Mouse (Mus musculus) lung, embryonic 15.5 days (tissue): ENCODE results near the gene Sgk2. TPM values are rescaled to one million over a fixed set of nuclear protein-coding genes. Genes with fewer than 3 reads are reported as not detected.
A peak's percentile ranks its signal among the peaks of the same experiment; 100 is the strongest.

Source experiments
- ATAC-seq: fragments of 200-750 bp; cut with Nextera tagmentation; 2 replicates; pipeline ENCODE4 v1.8.0; 2017; ENCODE audit warnings: moderate number of reproducible peaks, borderline replicate concordance; ENCODE audit not compliant: low FRiP score, low TSS enrichment; ENCODE audit errors: extremely low read depth
- H3K27ac ChIP-seq: fragments of 300-500 bp; sonication (generic); 2 replicates; pipeline ENCODE4 v1.5.1; 2015; ENCODE audit warnings: moderate library complexity, mild to moderate bottlenecking, inconsistent platforms
- H3K27me3 ChIP-seq: fragments of 300-500 bp; sonication (generic); 2 replicates; pipeline ENCODE4 v1.6.1; 2015; ENCODE audit warnings: inconsistent platforms
- H3K36me3 ChIP-seq: fragments of 300-500 bp; sonication (generic); 2 replicates; pipeline ENCODE4 v1.6.1; 2015; ENCODE audit warnings: inconsistent platforms
- H3K4me1 ChIP-seq: fragments of 300-500 bp; sonication (generic); 2 replicates; pipeline ENCODE4 v1.6.1; 2015; ENCODE audit warnings: inconsistent platforms
- H3K4me2 ChIP-seq: fragments of 300-500 bp; sonication (generic); 2 replicates; pipeline ENCODE4 v1.6.1; 2015; ENCODE audit warnings: inconsistent platforms, mild to moderate bottlenecking, moderate library complexity
- H3K4me3 ChIP-seq: fragments of 300-500 bp; sonication (generic); 2 replicates; pipeline ENCODE4 v1.5.1; 2015; ENCODE audit warnings: mild to moderate bottlenecking, inconsistent platforms
- H3K9ac ChIP-seq: fragments of 300-500 bp; sonication (generic); 2 replicates; pipeline ENCODE4 v1.6.1; 2015; ENCODE audit warnings: inconsistent platforms
- H3K9me3 ChIP-seq: fragments of 300-500 bp; sonication (generic); 2 replicates; pipeline ENCODE4 v1.6.1; 2016; ENCODE audit warnings: inconsistent platforms
- WGBS: fragments of 180-500 bp; shearing (Covaris S2); methylation state at CpG from one replicate; pipeline ENCODE4 v1.1.7; 2015; 5-methylcytosine and 5-hydroxymethylcytosine counted together
- polyA plus RNA-seq: library from polyadenylated mRNA; unstranded; fragments of >200 nt; fragmentation: Nextera tagmentation; extraction: Ambion mirVana; gene quantifications from 2 replicates; pipeline ENCODE4 v1.2.1, GENCODE M21; 2015

Gene Sgk2
- polyA plus RNA-seq, result not detected in 2 replicates

DNA sequence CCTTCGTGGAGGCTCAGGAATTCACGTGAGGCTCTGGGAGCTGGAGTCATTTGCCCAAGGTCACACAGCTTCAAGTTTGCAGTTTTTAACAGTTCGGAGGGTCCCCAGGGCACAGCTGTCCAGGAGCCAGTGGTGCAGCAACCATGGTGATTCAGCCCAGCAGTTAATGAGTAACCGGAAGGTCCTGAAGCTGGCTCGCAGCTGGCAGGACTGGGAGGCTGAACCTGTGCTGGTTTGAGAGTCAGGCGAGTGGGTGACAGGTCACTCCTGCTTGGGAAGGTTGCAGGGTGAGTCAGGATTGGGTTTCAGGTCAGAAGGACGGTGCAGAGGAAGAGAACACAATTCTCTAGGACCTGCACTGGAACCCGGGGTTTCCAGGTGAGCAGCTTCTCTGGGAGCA lies at the start of gene Sgk2:
TSS of gene Sgk2 (plus strand) at position 113 of the 400 bp plus-strand sequence.
- no peak within 1 kb of the TSS for H3K27ac ChIP-seq

DNA sequence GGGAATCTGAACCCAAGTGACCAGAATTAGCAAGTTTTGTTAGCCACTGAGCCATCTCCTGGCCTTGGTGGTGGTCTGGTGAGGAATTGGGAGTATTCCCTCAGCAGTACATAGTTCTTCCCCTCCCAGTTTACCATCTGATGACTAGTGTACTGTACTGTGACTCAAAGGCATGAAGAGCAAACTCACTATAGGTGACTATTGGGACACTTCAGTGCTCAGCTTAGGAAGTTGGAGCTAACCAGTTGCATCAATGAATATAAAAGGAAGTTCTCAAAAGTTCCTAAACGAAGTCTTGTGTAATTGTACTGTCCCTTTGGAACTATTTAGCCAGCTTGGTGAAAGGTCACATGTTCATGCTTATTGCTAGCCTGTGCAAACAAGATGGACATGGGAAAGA lies 47.6 kb upstream of the Sgk2 start:
- no peak overlapping the region for H3K4me2 ChIP-seq
- no peak for ATAC-seq
- peaks cover 58% of the 10 kb centered on the region for H3K36me3 ChIP-seq
- H3K27ac ChIP-seq, result no peak overlapping the region
- 64% methylated on average over 1 of the region's 1 CpGs for WGBS
- no peak overlapping the region for H3K4me3 ChIP-seq
- no peak overlapping the region for H3K9ac ChIP-seq
- H3K4me1 ChIP-seq, result peaks cover 8% of the 10 kb centered on the region
- H3K27me3 ChIP-seq, result peaks cover 22% of the 10 kb centered on the region
- no peaks in the 10 kb centered on the region for H3K9me3 ChIP-seq

More for the DNA sequence above, at the start of gene Sgk2:
- no peak within 1 kb of the TSS for H3K4me2 ChIP-seq
- H3K36me3 ChIP-seq, result no peaks in the 10 kb centered on the region
- no peak within 1 kb of the TSS for H3K4me3 ChIP-seq
- H3K9ac ChIP-seq, result no peak within 1 kb of the TSS
- no peaks in the 10 kb centered on the region; the same call in 1 of the 2 replicates for H3K4me1 ChIP-seq
- no peaks in the 10 kb centered on the region; the same call in 1 of the 2 replicates for H3K27me3 ChIP-seq
- WGBS, result 44% methylated on average over 8 of the region's 8 CpGs
- ATAC-seq, result no peak
- H3K9me3 ChIP-seq, result no peaks in the 10 kb centered on the region

DNA sequence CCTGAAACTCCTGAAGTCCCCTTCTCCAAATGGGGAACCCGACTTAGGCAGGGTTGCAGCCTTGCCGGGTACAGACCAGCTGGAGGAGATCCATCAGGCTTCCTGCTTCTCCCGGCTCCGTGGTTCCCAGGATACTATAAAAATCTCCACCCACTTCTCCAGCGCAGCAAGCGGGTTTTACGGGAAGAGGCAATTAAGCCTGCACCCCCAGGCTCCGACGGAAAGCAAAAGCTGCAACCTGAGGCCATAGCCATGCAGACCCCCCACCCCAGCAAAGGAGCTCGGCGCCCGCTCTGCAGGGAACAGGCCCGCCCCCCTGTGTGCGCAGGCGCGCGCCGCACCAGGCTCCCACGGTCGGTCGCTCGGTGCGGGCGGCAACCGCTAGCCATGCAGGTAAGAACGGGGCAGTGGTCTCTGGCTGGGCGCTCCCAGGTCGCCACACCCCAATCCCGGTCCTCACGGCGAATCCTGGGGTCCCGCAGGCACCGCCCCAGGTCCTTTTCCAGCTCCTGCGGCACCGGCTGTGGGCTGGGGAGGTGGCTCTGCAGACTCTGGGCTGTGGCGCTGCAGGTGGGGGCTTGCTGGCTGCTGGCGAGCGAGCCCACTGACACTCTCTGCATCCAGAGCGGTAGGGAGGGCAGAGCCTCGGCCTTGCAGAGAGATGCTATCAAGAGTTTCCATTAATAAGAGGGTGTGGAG lies 43.8 kb upstream of the Sgk2 start, which contains the start of gene L3mbtl1:
TSS of gene L3mbtl1 (plus strand) at position 325 of the 699 bp plus-strand sequence.
- Histone ChIP-seq H3K9ac (peak within 1 kb of the TSS; percentile 31), H3K9me3 (no peaks in the 10 kb centered on the region), H3K27ac (no peak within 1 kb of the TSS), H3K27me3 (peaks cover 25% of the 10 kb centered on the region), H3K4me2 (peak within 1 kb of the TSS; percentile 97), H3K4me1 (peaks cover 8% of the 10 kb centered on the region), H3K4me3 (peak within 1 kb of the TSS; percentile 52), H3K36me3 (peaks cover 25% of the 10 kb centered on the region)
- WGBS, result under 1% methylated on average over 40 of the region's 40 CpGs
- ATAC-seq, result 0 out of 2 replicates have a peak, but pooled peaks have one; percentile 20

DNA sequence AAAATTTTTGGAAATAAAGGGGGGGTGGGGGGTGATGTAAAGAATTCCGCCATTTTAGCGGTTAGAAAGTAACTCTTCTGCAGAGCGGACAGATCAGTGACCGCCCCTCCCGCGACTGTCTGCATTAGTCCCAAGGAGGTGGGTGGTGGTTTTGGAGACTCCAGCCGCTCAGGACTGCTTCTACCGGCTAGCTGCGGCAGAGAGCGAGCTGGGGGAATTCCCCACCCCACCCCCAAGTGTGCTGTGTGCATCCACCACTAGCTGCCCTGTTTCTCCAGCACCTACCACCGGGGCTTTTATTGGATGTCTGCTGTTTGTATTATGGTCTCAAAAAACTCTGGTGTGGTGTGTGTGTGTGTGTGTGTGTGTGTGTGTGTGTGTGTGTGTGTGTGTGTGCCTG lies 43.2 kb upstream of the Sgk2 start:
- Histone ChIP-seq H3K4me3 (peak overlapping the region; percentile 52), H3K27me3 (peaks cover 25% of the 10 kb centered on the region), H3K9ac (no peak overlapping the region), H3K27ac (no peak overlapping the region), H3K9me3 (no peaks in the 10 kb centered on the region), H3K4me2 (peak overlapping the region; percentile 97), H3K4me1 (peaks cover 8% of the 10 kb centered on the region), H3K36me3 (peaks cover 19% of the 10 kb centered on the region)
- WGBS, result 7% methylated on average over 11 of the region's 11 CpGs
- ATAC-seq, result no peak

DNA sequence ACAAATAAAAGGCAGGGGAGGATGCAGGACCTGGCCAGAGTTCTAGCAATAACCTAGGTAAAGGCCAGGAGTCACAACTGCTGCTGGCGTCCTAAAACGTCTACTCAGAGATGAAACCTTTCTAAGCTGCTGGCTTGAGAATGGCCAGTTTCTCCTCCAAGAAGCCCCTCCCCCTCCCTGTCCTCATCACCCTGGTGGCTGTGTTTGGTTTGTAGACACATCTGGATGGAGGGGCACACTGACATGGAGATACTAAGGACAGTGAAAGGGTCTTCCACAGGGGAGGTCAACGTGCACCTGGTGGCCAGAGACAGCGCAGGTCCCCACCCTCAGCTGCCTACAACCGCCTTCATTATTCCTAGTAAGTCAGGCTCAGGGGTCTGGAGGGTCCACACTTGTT lies 40.2 kb upstream of the Sgk2 start:
- ATAC-seq, result no peak
- Histone ChIP-seq H3K9ac (no peak overlapping the region), H3K9me3 (no peaks in the 10 kb centered on the region), H3K4me1 (peaks cover 8% of the 10 kb centered on the region), H3K4me3 (no peak overlapping the region), H3K36me3 (no peaks in the 10 kb centered on the region), H3K27me3 (peaks cover 25% of the 10 kb centered on the region), H3K27ac (no peak overlapping the region), H3K4me2 (no peak overlapping the region)
- WGBS, result 75% methylated on average over 5 of the region's 5 CpGs

DNA sequence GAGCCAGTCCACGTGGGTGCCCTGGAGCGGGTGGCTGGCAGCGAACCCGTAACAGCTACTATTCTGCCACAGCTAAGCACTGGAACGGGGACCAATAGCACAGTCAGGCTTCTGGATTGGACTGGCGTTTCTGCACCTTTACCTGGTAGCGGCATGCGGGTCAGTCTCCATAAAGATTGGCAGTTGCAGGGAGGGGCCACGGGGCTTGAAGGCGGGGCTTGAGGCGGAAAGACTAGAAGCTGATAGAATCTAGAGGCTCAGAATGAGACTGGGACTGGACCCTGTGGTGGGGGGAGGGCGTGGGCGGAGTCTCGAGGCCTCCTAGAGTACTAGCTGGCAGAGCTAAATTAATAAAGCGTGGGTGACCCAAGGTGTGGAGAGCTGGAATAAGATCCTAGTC lies 39.4 kb upstream of the Sgk2 start:
- Histone ChIP-seq H3K27me3 (peaks cover 21% of the 10 kb centered on the region), H3K4me3 (peak overlapping the region; percentile 12; the same call in 1 of the 2 replicates), H3K9me3 (no peaks in the 10 kb centered on the region), H3K4me1 (peaks cover 4% of the 10 kb centered on the region), H3K4me2 (peak overlapping the region; percentile 52), H3K9ac (no peak overlapping the region), H3K36me3 (no peaks in the 10 kb centered on the region), H3K27ac (no peak overlapping the region)
- peak; percentile 31; the same call in 1 of the 2 replicates for ATAC-seq
- 28% methylated on average over 15 of the region's 15 CpGs for WGBS

DNA sequence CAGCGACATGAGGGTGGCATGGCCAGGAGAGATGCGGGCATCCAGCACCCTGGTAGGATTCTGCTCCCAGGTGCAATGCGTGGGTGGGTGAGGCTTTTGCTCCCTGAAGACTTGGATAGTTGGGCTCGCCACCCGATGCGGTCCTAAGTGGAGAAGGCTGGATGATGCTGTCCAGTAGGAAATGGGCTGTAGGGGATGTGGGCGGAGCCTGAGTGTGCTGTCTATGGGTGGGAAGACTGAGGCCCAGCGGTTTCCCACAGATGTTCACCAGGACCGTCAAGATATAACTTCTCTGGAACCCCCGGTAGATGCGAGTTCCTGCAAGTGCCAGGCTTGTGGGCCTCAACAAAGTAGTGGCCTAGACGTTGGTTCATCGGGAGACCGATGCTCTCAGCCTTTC lies 38.9 kb upstream of the Sgk2 start:
- Histone ChIP-seq H3K4me3 (peak overlapping the region; percentile 12; the same call in 1 of the 2 replicates), H3K36me3 (no peaks in the 10 kb centered on the region), H3K4me2 (peak overlapping the region; percentile 52), H3K9me3 (no peaks in the 10 kb centered on the region), H3K27ac (no peak overlapping the region), H3K9ac (no peak overlapping the region), H3K4me1 (no peaks in the 10 kb centered on the region; the same call in 1 of the 2 replicates), H3K27me3 (peaks cover 16% of the 10 kb centered on the region)
- 65% methylated on average over 14 of the region's 14 CpGs for WGBS
- peak; percentile 31; the same call in 1 of the 2 replicates for ATAC-seq

DNA sequence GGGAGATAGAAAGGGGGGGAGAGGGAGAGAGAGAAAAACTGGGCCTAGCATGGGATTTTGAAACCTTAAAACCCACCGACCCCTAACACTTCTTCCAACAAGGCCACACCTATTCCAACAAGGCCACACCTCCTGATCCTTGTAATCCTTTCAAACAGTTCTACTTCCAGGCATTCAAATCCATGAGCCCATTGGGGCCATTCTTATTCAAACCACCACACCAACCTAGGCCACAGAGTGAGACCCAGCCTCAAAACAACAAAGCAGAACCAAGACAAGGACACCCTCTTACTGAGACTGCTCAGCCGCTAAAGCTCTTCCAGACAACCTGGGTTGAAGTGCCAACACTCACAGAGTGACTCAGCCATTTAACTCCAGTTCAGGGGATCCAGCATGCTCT lies 36.4 kb upstream of the Sgk2 start:
- Histone ChIP-seq H3K4me1 (no peaks in the 10 kb centered on the region), H3K27me3 (no peaks in the 10 kb centered on the region), H3K36me3 (no peaks in the 10 kb centered on the region), H3K9ac (no peak overlapping the region), H3K9me3 (no peaks in the 10 kb centered on the region), H3K4me3 (no peak overlapping the region), H3K27ac (no peak overlapping the region), H3K4me2 (no peak overlapping the region)
- WGBS, result 76% methylated on average over 2 of the region's 2 CpGs
- ATAC-seq, result no peak

DNA sequence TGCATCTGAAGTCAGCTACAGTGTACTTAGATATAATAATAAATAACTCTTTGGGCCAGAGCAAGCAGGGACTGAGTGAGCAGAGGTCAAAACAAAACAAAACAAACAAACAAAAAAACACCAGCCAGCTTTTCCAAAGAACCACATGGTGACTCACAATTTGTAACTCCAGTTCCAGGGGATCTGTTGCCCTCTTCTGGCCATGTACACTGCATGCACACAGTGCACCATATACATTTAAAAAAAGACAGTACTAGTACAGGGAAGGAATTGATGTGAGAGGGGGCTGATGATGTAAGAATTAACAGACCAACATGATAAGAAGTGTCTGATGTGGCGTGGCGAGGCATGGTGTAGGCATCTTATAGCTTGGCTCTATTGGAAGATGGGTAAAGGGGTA lies 30.3 kb upstream of the Sgk2 start:
- Histone ChIP-seq H3K27ac (no peak overlapping the region), H3K4me2 (no peak overlapping the region), H3K4me3 (no peak overlapping the region), H3K36me3 (no peaks in the 10 kb centered on the region), H3K4me1 (no peaks in the 10 kb centered on the region), H3K9me3 (no peaks in the 10 kb centered on the region), H3K9ac (no peak overlapping the region), H3K27me3 (no peaks in the 10 kb centered on the region)
- no peak for ATAC-seq
- WGBS, result 89% methylated on average over 2 of the region's 2 CpGs

DNA sequence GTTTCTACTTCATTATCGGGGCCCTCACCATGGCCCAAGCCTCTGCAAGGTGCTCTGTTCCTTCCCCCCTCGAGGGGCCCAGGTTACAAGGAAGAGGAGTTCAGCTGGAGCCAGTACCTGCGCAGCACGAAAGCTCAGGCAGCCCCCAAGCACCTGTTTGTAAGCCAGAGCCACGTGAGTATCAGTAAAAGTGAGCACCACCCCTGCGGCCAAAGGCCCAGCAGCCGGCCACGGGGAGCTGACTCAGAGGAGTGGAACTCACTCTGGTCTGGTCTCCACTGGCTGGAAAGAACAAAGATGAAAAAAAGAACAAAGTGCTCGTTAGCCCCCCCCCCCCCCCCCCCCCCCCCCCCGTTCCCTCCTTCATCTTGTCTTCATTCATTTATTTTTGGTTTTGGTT lies 25.8 kb upstream of the Sgk2 start:
- no peak overlapping the region for H3K27ac ChIP-seq
- H3K4me2 ChIP-seq, result no peak overlapping the region
- no peaks in the 10 kb centered on the region for H3K9me3 ChIP-seq
- no peaks in the 10 kb centered on the region for H3K27me3 ChIP-seq
- H3K4me1 ChIP-seq, result no peaks in the 10 kb centered on the region
- no peaks in the 10 kb centered on the region for H3K36me3 ChIP-seq
- H3K9ac ChIP-seq, result no peak overlapping the region
- H3K4me3 ChIP-seq, result no peak overlapping the region
- 57% methylated on average over 9 of the region's 10 CpGs for WGBS
- no peak for ATAC-seq

DNA sequence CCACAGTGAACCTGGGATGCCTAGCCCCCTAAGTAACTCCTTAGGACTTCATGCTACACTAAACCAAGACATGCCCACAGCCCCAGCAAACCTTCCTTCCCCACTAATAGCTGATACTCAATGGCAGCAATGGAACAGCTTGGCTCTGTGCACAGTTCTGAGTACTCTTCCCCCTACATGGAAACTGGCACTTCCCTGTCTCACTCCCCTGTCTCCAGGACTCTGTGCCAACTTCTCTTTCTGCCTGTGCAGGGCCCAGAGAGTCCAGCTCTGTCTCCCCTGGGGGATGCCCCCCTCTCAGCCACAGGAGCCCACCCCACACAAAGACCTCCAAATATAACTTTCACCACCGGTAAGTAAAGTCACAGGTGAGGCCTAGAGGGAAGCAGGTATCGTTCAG lies 20.4 kb upstream of the Sgk2 start:
- Histone ChIP-seq H3K9ac (no peak overlapping the region), H3K4me3 (no peak overlapping the region), H3K27ac (no peak overlapping the region), H3K9me3 (no peaks in the 10 kb centered on the region), H3K4me1 (no peaks in the 10 kb centered on the region), H3K27me3 (no peaks in the 10 kb centered on the region), H3K4me2 (no peak overlapping the region), H3K36me3 (no peaks in the 10 kb centered on the region)
- 83% methylated on average over 2 of the region's 2 CpGs for WGBS
- no peak for ATAC-seq

DNA sequence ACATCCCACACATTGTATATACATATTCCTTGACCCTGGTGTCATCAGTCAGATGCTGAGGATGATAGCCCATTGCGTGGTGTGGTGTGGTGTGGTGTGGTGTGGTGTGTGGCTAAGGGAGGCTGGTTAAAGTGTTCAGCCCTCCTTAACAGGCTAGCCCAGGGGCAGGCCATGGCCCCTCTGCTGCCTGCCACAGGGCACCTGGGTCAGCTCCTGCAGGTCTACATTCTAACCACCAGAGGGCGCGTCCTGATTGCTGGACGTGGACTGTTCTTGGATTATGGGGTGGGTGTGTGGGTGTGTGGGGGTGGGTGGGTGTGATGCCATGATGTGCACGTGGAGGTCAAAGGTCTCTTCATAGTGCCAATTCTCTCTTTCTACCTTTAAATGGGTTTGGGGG lies 18.8 kb upstream of the Sgk2 start:
- WGBS, result 4% methylated on average over 5 of the region's 5 CpGs
- H3K4me1 ChIP-seq, result peaks cover under 1% of the 10 kb centered on the region; the same call in 1 of the 2 replicates
- peak; percentile 57; the same call in 1 of the 2 replicates for ATAC-seq

More for the DNA sequence above, 18.8 kb upstream of the Sgk2 start:
- no peaks in the 10 kb centered on the region for H3K27me3 ChIP-seq
- no peaks in the 10 kb centered on the region for H3K36me3 ChIP-seq
- no peak overlapping the region for H3K4me3 ChIP-seq
- no peaks in the 10 kb centered on the region for H3K9me3 ChIP-seq
- H3K27ac ChIP-seq, result no peak overlapping the region
- no peak overlapping the region for H3K4me2 ChIP-seq
- no peak overlapping the region for H3K9ac ChIP-seq
